Mouse (Mus musculus): ENCODE measurements at regions not wholly inside any gene's neighbourhood (a gene's known extent, or its start where the extent isn't known, plus 50 kb on each side); places are given as distances from the start of the nearest gene placed in this dataset.
A peak's percentile ranks its signal among the peaks of the same experiment; 100 is the strongest.

- H3K4me3 ChIP-seq: no peak overlapping the region
- H3K27me3 ChIP-seq (ENCODE audit: low read depth, poor library complexity, severe bottlenecking): no peaks in the 10 kb centered on the region
- DNase-seq (ENCODE audit: low spot score): no peak
- no peaks in the 10 kb centered on the region for H3K4me1 ChIP-seq
- 90% methylated on average over 3 of the region's 3 CpGs for WGBS
- no peaks in the 10 kb centered on the region for H3K9me3 ChIP-seq (replicated peaks)
- H3K27ac ChIP-seq: no peak overlapping the region
- no peaks in the 10 kb centered on the region for H3K36me3 ChIP-seq
These were observed 51.6 kb upstream of the Cecr2 start for GRCm38 (mm10) chr6:120614526-120614925.

- Histone ChIP-seq H3K4me3 (no peak overlapping the region), H3K4me1 (no peaks in the 10 kb centered on the region), H3K36me3 (no peaks in the 10 kb centered on the region), H3K9me3 (replicated peaks) (no peaks in the 10 kb centered on the region), H3K27me3 (ENCODE audit: low read depth, poor library complexity, severe bottlenecking) (no peaks in the 10 kb centered on the region), H3K27ac (no peak overlapping the region)
- no peak for DNase-seq (ENCODE audit: low spot score)
- 30% methylated on average over 7 of the region's 7 CpGs for WGBS
These were observed 53.8 kb upstream of the Cecr2 start for GRCm38 (mm10) chr6:120612346-120612745.

- Histone ChIP-seq H3K36me3 (no peaks in the 10 kb centered on the region), H3K4me1 (no peaks in the 10 kb centered on the region), H3K9me3 (replicated peaks) (no peaks in the 10 kb centered on the region), H3K27ac (no peak overlapping the region), H3K27me3 (ENCODE audit: low read depth, poor library complexity, severe bottlenecking) (no peaks in the 10 kb centered on the region), H3K4me3 (no peak overlapping the region)
- no peak for DNase-seq (ENCODE audit: low spot score)
- 89% methylated on average over 4 of the region's 4 CpGs for WGBS
These were observed 56.3 kb upstream of the Cecr2 start for GRCm38 (mm10) chr6:120609858-120610257.

GRCm38 (mm10) chr6:120605471-120605870, 60.7 kb upstream of the Cecr2 start:
- H3K36me3 ChIP-seq: no peaks in the 10 kb centered on the region
- H3K27ac ChIP-seq: no peak overlapping the region
- H3K27me3 ChIP-seq (ENCODE audit: low read depth, poor library complexity, severe bottlenecking): no peaks in the 10 kb centered on the region
- no peak for DNase-seq (ENCODE audit: low spot score)
- WGBS: 97% methylated on average over 2 of the region's 2 CpGs
- no peaks in the 10 kb centered on the region for H3K9me3 ChIP-seq (replicated peaks)
- H3K4me3 ChIP-seq: no peak overlapping the region
- H3K4me1 ChIP-seq: peaks cover 9% of the 10 kb centered on the region

GRCm38 (mm10) chr6:120604020-120604958, 61.9 kb upstream of the Cecr2 start:
- Histone ChIP-seq H3K4me1 (peaks cover 9% of the 10 kb centered on the region), H3K27ac (peak overlapping the region; percentile 43; the same call in 1 of the 2 replicates), H3K9me3 (replicated peaks) (no peaks in the 10 kb centered on the region), H3K36me3 (no peaks in the 10 kb centered on the region), H3K27me3 (ENCODE audit: low read depth, poor library complexity, severe bottlenecking) (no peaks in the 10 kb centered on the region), H3K4me3 (no peak overlapping the region)
- 47% methylated on average over 6 of the region's 6 CpGs for WGBS
- no peak for DNase-seq (ENCODE audit: low spot score)

- H3K9me3 ChIP-seq (replicated peaks): no peaks in the 10 kb centered on the region
- 47% methylated on average over 2 of the region's 2 CpGs for WGBS
- no peak for DNase-seq (ENCODE audit: low spot score)
These were observed 62.7 kb upstream of the Cecr2 start for GRCm38 (mm10) chr6:120603454-120603853.

GRCm38 (mm10) chr6:120600376-120600775, 65.8 kb upstream of the Cecr2 start:
- Histone ChIP-seq H3K36me3 (no peaks in the 10 kb centered on the region), H3K9me3 (replicated peaks) (no peaks in the 10 kb centered on the region), H3K4me3 (no peak overlapping the region), H3K27ac (no peak overlapping the region), H3K27me3 (ENCODE audit: low read depth, poor library complexity, severe bottlenecking) (no peaks in the 10 kb centered on the region), H3K4me1 (peaks cover 17% of the 10 kb centered on the region)
- WGBS: 88% methylated on average over 2 of the region's 2 CpGs
- no peak for DNase-seq (ENCODE audit: low spot score)

More at GRCm38 (mm10) chr6:120603454-120603853, 62.7 kb upstream of the Cecr2 start:
- Histone ChIP-seq H3K4me1 (peaks cover 9% of the 10 kb centered on the region), H3K36me3 (no peaks in the 10 kb centered on the region), H3K27me3 (ENCODE audit: low read depth, poor library complexity, severe bottlenecking) (no peaks in the 10 kb centered on the region), H3K27ac (no peak overlapping the region), H3K4me3 (no peak overlapping the region)

- Histone ChIP-seq H3K27me3 (ENCODE audit: low read depth, poor library complexity, severe bottlenecking) (no peaks in the 10 kb centered on the region), H3K4me3 (no peak overlapping the region), H3K36me3 (no peaks in the 10 kb centered on the region), H3K27ac (no peak overlapping the region), H3K9me3 (replicated peaks) (no peaks in the 10 kb centered on the region), H3K4me1 (peaks cover 8% of the 10 kb centered on the region)
- WGBS: 81% methylated on average over 2 of the region's 2 CpGs
- no peak for DNase-seq (ENCODE audit: low spot score)
These were observed 67.4 kb upstream of the Hdhd5 start for GRCm38 (mm10) chr6:120598471-120598870.

- Histone ChIP-seq H3K9me3 (replicated peaks) (no peaks in the 10 kb centered on the region), H3K27me3 (ENCODE audit: low read depth, poor library complexity, severe bottlenecking) (no peaks in the 10 kb centered on the region), H3K27ac (no peak overlapping the region), H3K4me3 (no peak overlapping the region), H3K4me1 (peaks cover 12% of the 10 kb centered on the region), H3K36me3 (no peaks in the 10 kb centered on the region)
- 35% methylated on average over 3 of the region's 3 CpGs for WGBS
- no peak for DNase-seq (ENCODE audit: low spot score)
These were observed 66.8 kb upstream of the Hdhd5 start for GRCm38 (mm10) chr6:120597887-120598286.

GRCm38 (mm10) chr6:120596717-120597116, 65.6 kb upstream of the Hdhd5 start:
- peaks cover 24% of the 10 kb centered on the region for H3K4me1 ChIP-seq
- no peaks in the 10 kb centered on the region for H3K9me3 ChIP-seq (replicated peaks)
- WGBS: 89% methylated on average over 3 of the region's 3 CpGs
- DNase-seq (ENCODE audit: low spot score): no peak
- no peak overlapping the region for H3K4me3 ChIP-seq
- H3K27ac ChIP-seq: no peak overlapping the region
- no peaks in the 10 kb centered on the region for H3K36me3 ChIP-seq
- H3K27me3 ChIP-seq (ENCODE audit: low read depth, poor library complexity, severe bottlenecking): no peaks in the 10 kb centered on the region

GRCm38 (mm10) chr6:120594463-120594862, 63.3 kb upstream of the Hdhd5 start:
- WGBS: 93% methylated on average over 8 of the region's 8 CpGs
- Histone ChIP-seq H3K4me1 (peaks cover 41% of the 10 kb centered on the region), H3K27me3 (ENCODE audit: low read depth, poor library complexity, severe bottlenecking) (no peaks in the 10 kb centered on the region), H3K36me3 (no peaks in the 10 kb centered on the region), H3K27ac (peak overlapping the region; percentile 40; the same call in 1 of the 2 replicates), H3K4me3 (no peak overlapping the region), H3K9me3 (replicated peaks) (no peaks in the 10 kb centered on the region)
- no peak for DNase-seq (ENCODE audit: low spot score)

- no peaks in the 10 kb centered on the region for H3K36me3 ChIP-seq
- 15% methylated on average over 7 of the region's 7 CpGs for WGBS
- peak; percentile 51 for DNase-seq (ENCODE audit: low spot score)
- H3K9me3 ChIP-seq (replicated peaks): no peaks in the 10 kb centered on the region
- H3K4me3 ChIP-seq: peak overlapping the region; percentile 30
- no peaks in the 10 kb centered on the region for H3K27me3 ChIP-seq (ENCODE audit: low read depth, poor library complexity, severe bottlenecking)
- H3K4me1 ChIP-seq: peaks cover 41% of the 10 kb centered on the region
- H3K27ac ChIP-seq: peak overlapping the region; percentile 85
These were observed 61.6 kb upstream of the Hdhd5 start for GRCm38 (mm10) chr6:120592705-120593104.

GRCm38 (mm10) chr6:120592031-120592681, 61.0 kb upstream of the Hdhd5 start:
- peak overlapping the region; percentile 30 for H3K4me3 ChIP-seq
- H3K4me1 ChIP-seq: peaks cover 41% of the 10 kb centered on the region
- DNase-seq (ENCODE audit: low spot score): peak; percentile 71
- no peaks in the 10 kb centered on the region for H3K9me3 ChIP-seq (replicated peaks)
- no peaks in the 10 kb centered on the region for H3K27me3 ChIP-seq (ENCODE audit: low read depth, poor library complexity, severe bottlenecking)
- peak overlapping the region; percentile 85 for H3K27ac ChIP-seq
- WGBS: under 1% methylated on average over 17 of the region's 17 CpGs
- H3K36me3 ChIP-seq: no peaks in the 10 kb centered on the region

Measured in limb, embryonic 10.5 days (tissue).